ENCODE assay signal across 8 mouse cellular contexts in the genomic region with DNA sequence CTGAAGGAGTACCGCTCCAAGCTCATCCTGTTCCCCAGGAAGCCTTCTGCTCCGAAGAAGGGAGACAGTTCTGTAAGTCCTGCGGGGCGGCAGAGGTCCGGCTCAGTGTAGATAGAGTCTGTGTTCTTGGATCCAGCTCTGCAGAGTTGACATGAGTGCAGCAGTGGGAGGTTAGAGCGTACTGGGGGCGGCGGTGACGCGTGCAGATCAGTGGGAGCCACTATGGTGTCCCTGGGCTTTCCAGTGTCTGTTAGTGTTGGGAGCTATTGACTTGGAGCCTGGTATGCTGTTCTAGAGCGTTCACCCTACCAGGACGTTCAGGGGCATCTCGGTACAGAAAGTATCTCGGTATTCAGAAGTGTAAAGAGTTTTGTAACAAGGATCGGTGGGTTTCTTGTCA. TPM values are rescaled to one million over a fixed set of nuclear protein-coding genes. Genes with fewer than 3 reads are reported as not detected.
DNase-seq lines count a peak whose midpoint lies in the region; ATAC-seq and TF ChIP-seq lines count a peak whose summit lies in the region.

No protein-coding gene starts in this region.

- H3K27me3 ChIP-seq in kidney, embryonic 16.5 days (ENCODE audit: insufficient read depth, low read length): no peaks in the 10 kb centered on the region

- no peaks in the 10 kb centered on the region for H3K9me3 ChIP-seq in kidney, embryonic 16.5 days (ENCODE audit: low read length)

- H3K36me3 ChIP-seq in kidney, embryonic 16.5 days (ENCODE audit: insufficient read depth, low read length): peaks cover 28% of the 10 kb centered on the region

- no peak for ATAC-seq in kidney, embryonic 16.5 days (ENCODE audit: low FRiP score, low TSS enrichment)
- no peak for ATAC-seq in CD4-positive, CD25-positive, alpha-beta regulatory T cell, adult 4 months

- peak; percentile 8; the same call in 1 of the 2 replicates for TF ChIP-seq POLR2A in bone marrow, adult 2 months (IDR thresholded peaks at IDR 0.05; ENCODE audit: borderline replicate concordance, control insufficient read depth, low read depth, low read length)

- peaks cover 17% of the 10 kb centered on the region for H3K4me1 ChIP-seq in kidney, embryonic 16.5 days (ENCODE audit: insufficient read depth, low read length)
- H3K4me1 ChIP-seq in bone marrow, adult 2 months (ENCODE audit: control insufficient read depth, insufficient read depth, low read length): no peaks in the 10 kb centered on the region; the same call in 1 of the 2 replicates

- TF ChIP-seq CTCF in bone marrow, adult 2 months (IDR thresholded peaks at IDR 0.05; ENCODE audit: control insufficient read depth, insufficient read depth, low read length): no peak

- peak overlapping the region; percentile 93 for H3K27ac ChIP-seq in kidney, embryonic 16.5 days (ENCODE audit: low read length)
- H3K27ac ChIP-seq in bone marrow, adult 2 months (ENCODE audit: control insufficient read depth, insufficient read depth, low read depth, low read length, poor library complexity): peak overlapping the region; percentile 78

- peak overlapping the region; percentile 90 for H3K4me2 ChIP-seq in kidney, embryonic 16.5 days (replicated peaks; ENCODE audit: low read depth, low read length)

- peak overlapping the region; percentile 87 for H3K4me3 ChIP-seq in kidney, embryonic 16.5 days (ENCODE audit: low read length)
- H3K4me3 ChIP-seq in bone marrow, adult 2 months (replicated peaks; ENCODE audit: control insufficient read depth, low read depth, low read length): peak overlapping the region; percentile 87

- peak overlapping the region; percentile 97 for H3K9ac ChIP-seq in kidney, embryonic 16.5 days (replicated peaks; ENCODE audit: low read length)

- no peak for DNase-seq in kidney, adult 11 months
- DNase-seq in induced T-regulatory cell, adult 2 months (ENCODE audit: low read depth): peak; percentile 46
- DNase-seq in naive thymus-derived CD4-positive, alpha-beta T cell, adult 2 months (ENCODE audit: low read depth): peak; percentile 31
- no peak for DNase-seq in spleen, postnatal 36 days (ENCODE audit: low spot score in 2 of 2)
- no peak for DNase-seq in yolk sac, embryonic 10.5 days (ENCODE audit: low spot score)

- 8% methylated on average over 14 of the region's 15 CpGs for WGBS in kidney, embryonic 16.5 days
- 9% methylated on average over 15 of the region's 15 CpGs for WGBS in bone marrow, adult 2 months

RNA-seq across cellular contexts. Expression of gene Rpl13, which starts 1.1 kb away (rescaled TPM):
- polyA plus RNA-seq in kidney, embryonic 16.5 days (2015; fragmentation: Nextera tagmentation; extraction: Ambion mirVana): 1,084 and 1,349 TPM in 2 replicates
- 1,064 and 1,759 TPM in 2 replicates for polyA plus RNA-seq in bone marrow, adult 2 months (2011; ENCODE audit: insufficient read depth, insufficient read length, low replicate concordance, missing spikeins)
- polyA plus RNA-seq in CD4-positive, CD25-positive, alpha-beta regulatory T cell, adult 4 months (2017; shearing (Covaris generic)): 1,000 to 10,000 TPM; 2,671 to 2,712 TPM

RNA-seq across cellular contexts. Expression of gene Cpne7, which starts 13.9 kb away (rescaled TPM):
- polyA plus RNA-seq in kidney, embryonic 16.5 days (2015; fragmentation: Nextera tagmentation; extraction: Ambion mirVana): 1.8 and 2.1 TPM in 2 replicates
- polyA plus RNA-seq in bone marrow, adult 2 months (2011; ENCODE audit: insufficient read depth, insufficient read length, low replicate concordance, missing spikeins): 0.40 and 1.5 TPM in 2 replicates
- 1 to 10 TPM; 1.0 to 2.7 TPM for polyA plus RNA-seq in CD4-positive, CD25-positive, alpha-beta regulatory T cell, adult 4 months (2017; shearing (Covaris generic))

RNA-seq across cellular contexts. Expression of gene Spg7, which starts 40.5 kb away (rescaled TPM):
- 56.6 and 59.1 TPM in 2 replicates for polyA plus RNA-seq in kidney, embryonic 16.5 days (2015; fragmentation: Nextera tagmentation; extraction: Ambion mirVana)
- 66.1 and 74.6 TPM in 2 replicates for polyA plus RNA-seq in bone marrow, adult 2 months (2011; ENCODE audit: insufficient read depth, insufficient read length, low replicate concordance, missing spikeins)
- 10 to 100 TPM; 24.4 to 29.0 TPM for polyA plus RNA-seq in CD4-positive, CD25-positive, alpha-beta regulatory T cell, adult 4 months (2017; shearing (Covaris generic))

RNA-seq across cellular contexts. Expression of gene Sult5a1, which starts 54.8 kb away (rescaled TPM):
- 10.5 and 12.6 TPM in 2 replicates for polyA plus RNA-seq in kidney, embryonic 16.5 days (2015; fragmentation: Nextera tagmentation; extraction: Ambion mirVana)
- 0.52 and 1.4 TPM in 2 replicates for polyA plus RNA-seq in bone marrow, adult 2 months (2011; ENCODE audit: insufficient read depth, insufficient read length, low replicate concordance, missing spikeins)
- polyA plus RNA-seq in CD4-positive, CD25-positive, alpha-beta regulatory T cell, adult 4 months (2017; shearing (Covaris generic)): under 1 TPM in 1 of 2 experiments, not detected in 1; 0.42 TPM

Comparison
In these comparisons a context has a peak if more than half of its experiments do, and no peak if none do; other contexts are left out.
1. DNase-seq: peak in induced T-regulatory cell, adult 2 months (single experiment) and naive thymus-derived CD4-positive, alpha-beta T cell, adult 2 months (single experiment); none in kidney, adult 11 months (single experiment), spleen, postnatal 36 days (0 of 2) and yolk sac, embryonic 10.5 days (single experiment).